Mouse (Mus musculus) right cerebral cortex, adult 2 months (tissue): ENCODE results near the gene Sos1.
A peak's percentile ranks its signal among the peaks of the same experiment; 100 is the strongest.

Source experiments
- DNase-seq, 2 experiments: peaks; one replicate each; pipeline ENCODE4 v3.0.0; 2021 to 2022; ENCODE audit warnings: low spot score in 2 of 2

The Sos1 gene

DNA sequence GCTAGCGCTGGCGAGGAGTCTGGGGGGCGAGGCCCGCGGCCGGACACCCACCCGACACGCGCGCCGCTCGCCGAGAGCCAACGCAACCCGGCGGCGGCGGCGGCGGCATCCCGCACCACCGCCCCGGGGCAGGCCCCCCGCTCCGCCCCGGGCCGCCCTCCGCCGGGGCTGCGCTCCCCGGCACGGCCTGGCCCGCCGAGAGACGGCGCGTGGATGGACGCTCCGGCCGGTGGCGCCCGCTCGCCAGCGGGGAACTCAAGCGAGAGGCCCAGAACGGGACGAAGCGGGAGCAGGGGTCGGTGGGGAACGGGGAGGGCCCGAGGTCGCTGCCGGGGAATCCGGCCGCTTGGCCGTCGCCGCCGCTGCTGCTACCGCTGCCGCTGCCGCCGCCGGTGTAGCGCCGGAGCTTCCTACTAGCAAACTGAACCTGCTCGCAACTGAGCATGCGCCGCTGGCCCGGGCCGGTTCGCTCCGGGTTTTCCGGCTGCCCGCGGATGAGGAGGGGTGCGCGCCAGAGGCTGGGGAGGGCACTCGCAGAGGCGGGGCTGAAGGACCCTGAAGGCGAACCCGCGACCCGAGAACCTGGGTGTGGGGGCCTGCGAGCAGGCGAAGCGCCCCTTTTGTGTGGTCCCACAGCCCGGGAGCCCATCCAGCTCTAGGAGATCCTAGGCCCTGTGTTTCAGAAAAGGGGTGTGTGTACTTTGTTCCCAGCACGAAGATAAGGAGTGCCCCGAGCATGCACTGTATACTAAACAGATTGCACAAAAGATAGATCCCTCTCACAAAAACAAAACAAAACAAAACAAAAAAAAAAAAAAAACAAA lies at the start of gene Sos1:
Gene Sos1 (minus strand): TSS at position 423 of the 824 bp plus-strand sequence.
- peak; percentile 96 to 97 for DNase-seq

DNA sequence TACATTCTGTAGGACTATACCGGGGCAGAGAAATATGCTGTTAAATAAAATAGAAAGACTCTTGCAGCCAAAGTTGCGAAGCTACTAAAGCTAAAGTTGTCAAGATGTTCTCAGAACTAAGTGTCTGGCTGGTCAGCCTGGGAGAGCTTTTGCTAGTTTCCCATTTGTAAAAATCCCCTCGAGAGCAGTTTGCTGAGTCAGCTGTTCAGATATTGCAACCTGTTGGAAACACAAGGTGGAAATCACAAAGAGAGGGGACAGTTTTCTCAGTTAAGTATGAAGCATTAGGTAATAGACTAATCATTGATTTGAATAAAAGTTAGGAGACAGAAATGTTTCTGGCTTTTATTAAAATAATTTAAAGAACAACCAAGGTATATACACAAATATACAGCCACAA lies 43.0 kb upstream of the Sos1 start:
- no peak for DNase-seq

DNA sequence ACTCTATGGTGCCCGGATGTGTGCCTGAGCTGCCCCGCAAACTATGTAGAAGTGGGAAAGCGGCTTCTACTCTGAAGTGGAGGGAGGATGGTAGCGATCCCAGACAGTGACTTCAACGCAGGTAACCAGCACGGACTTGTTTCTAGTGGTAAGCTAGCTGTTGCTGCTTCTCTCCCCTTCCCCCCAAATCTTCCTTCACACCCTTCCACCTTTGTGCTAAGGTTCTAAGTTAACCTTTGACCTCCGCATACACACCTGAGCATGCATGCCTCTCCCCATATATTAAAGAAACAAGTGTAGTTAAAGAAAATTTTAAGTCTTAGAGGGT lies 41.9 kb upstream of the Sos1 start:
- no peak for DNase-seq

DNA sequence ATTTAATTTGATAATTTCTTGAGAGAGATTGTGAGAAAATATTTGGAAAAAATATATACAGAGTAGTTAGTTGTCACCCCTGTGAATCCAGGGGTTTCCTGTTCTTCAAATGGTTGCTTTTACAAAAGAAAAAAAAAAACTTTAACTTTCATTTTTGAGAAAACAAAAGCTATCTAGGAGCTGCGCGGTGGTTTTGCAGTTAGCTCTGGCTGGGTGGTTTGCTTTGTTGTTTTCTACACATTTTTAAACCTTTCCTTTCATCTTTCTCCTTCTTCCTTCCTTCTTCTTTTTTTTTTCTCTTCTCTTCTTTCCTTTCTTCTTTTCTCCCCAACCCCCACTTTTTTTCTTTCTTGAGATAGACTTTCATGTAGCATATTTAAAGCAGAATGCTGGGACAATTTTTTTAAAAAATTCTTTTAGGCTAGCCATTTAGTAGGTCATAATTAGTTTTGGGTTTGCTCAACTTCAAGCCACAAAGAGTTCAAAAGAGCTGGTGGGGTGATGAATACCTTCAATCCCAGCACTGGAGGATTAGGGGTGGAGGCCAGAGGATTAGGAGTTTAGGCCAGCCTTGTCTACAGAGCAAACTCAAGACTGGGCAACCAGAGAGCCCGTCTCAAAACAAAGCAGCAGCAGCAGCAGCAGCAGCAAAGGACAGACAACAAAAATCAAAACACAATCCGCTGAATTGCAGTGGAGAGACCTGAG lies 41.4 kb upstream of the Sos1 start:
- DNase-seq, result no peak

DNA sequence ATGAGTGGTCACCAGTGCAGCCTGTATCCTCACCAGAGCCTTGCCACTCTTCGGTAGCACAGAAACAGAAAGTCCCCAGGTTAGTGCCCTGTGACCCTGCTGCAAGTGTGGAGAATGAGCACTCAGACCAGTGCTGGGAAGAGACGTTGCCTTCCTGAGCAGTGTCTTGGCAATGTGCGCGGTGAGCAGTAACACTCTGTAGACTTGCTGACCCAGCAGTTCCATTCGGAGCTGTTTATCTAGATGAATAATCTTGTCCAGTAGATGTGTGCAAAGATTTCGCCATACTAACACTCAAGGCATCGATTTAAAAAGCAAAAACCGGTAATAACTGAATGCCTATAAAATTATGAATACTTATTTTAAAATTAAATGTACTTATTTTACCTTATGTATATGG lies 40.3 kb upstream of the Sos1 start:
- no peak for DNase-seq

DNA sequence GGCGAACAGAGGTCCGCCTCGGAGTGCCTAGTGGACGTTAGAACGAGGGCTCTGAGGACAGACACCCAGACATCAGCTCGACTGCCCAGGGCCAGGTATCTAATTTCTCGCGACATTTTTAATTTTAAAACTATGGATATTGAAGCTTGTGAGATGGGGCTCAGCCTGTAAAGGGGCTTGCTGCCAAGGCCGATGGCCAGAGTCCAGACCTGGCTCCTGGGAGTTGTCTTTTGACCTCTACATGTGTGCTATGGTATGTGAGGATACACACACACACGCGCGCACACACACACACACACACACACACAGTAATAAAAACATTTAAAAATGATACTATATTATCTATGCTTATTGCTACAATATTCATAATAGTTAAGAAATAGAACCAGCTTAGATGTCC lies 38.6 kb upstream of the Sos1 start:
- no peak for DNase-seq

DNA sequence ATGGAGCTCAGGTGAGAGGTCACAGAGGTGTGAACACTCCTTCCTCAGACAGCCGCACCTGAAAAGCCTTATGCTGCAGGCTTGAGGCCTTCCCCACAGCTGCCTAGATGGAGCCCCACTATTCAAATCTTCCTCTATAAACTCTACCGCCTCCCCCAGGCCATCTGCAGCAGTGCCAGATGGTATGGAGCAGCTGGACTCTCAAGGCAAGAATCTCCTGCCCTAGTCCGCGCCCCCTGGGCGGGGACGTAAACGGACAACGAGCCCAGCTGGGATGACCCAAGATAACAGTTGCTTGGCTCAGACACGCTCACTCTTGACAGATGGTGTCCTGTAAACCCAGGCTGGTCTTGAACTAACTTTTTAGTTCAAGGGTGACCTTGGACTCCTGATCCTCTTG lies 37.0 kb upstream of the Sos1 start:
- DNase-seq, result no peak

DNA sequence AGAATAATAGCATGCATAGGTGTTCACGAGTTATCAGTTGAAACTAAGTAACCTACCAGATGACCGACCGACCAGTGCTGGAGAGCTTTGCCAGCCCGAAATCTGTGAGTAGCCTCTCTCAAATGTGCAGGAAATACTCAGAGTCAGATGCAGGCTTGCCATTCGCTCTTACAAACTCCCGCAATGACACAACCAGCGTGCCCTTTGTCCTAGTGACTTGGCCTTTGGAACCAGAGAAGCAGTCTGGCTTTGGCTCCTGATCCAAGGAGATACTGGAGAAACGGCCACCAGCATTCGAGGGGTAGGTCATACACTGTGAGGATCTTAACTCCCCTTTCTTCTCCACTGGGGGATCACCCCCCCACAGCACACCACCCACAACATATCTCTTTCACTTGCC lies 35.7 kb upstream of the Sos1 start:
- DNase-seq, result no peak

DNA sequence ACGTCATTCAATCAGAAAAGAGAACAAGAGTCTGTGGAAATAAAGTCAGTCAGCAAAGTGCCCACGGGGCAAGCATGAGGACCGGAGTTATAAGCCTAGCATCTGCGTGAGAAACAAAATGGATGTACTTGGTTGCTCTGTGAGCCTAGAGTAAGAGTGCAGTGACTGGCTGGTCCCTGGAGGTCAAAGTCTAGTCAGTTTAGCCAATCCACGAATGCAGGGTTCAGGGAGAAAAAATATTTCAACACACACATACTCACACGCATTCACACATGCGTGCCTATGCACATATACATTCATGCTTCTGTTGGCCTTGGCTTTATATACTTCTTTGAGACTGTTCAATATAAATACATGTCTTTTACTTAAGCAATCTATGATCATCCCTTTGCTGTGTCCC lies 35.3 kb upstream of the Sos1 start:
- DNase-seq, result no peak

DNA sequence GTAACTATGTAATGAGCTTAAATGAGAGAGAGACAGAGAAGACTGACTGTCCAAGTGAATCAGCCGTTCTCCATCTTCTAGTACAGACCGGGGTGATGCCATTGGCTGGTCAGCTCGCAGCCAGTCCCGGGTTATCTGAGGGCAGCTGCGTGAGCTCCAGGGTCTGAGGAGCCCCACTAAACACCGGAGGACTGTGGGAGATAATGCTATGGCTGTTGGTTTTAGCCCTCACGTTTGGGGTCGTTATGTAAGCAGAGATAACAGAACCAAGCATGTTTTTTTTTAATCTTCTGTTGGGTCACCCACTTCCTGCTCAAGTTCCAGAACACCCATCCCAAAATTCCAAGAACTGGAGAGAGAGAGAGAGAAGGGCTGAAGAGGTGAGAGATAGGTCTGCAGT lies 33.5 kb upstream of the Sos1 start:
- DNase-seq, result no peak

DNA sequence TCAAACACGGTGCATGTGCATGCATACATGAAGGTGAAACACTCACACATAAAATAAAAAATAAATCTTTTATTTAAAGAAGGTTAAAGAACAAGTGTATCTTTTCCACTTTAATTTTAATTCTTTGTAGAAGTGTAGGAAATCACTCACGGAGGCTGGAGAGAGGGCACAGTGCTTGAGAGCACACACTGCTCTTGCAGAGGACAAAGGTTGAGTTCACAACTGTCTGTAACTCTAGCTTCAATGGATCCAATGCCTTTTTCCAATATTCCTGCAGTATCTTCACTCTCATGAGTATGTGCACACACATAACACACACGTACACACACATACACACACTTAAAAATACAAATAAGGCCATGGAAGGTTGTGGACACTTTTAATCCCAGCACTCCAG lies 30.2 kb upstream of the Sos1 start:
- no peak for DNase-seq

DNA sequence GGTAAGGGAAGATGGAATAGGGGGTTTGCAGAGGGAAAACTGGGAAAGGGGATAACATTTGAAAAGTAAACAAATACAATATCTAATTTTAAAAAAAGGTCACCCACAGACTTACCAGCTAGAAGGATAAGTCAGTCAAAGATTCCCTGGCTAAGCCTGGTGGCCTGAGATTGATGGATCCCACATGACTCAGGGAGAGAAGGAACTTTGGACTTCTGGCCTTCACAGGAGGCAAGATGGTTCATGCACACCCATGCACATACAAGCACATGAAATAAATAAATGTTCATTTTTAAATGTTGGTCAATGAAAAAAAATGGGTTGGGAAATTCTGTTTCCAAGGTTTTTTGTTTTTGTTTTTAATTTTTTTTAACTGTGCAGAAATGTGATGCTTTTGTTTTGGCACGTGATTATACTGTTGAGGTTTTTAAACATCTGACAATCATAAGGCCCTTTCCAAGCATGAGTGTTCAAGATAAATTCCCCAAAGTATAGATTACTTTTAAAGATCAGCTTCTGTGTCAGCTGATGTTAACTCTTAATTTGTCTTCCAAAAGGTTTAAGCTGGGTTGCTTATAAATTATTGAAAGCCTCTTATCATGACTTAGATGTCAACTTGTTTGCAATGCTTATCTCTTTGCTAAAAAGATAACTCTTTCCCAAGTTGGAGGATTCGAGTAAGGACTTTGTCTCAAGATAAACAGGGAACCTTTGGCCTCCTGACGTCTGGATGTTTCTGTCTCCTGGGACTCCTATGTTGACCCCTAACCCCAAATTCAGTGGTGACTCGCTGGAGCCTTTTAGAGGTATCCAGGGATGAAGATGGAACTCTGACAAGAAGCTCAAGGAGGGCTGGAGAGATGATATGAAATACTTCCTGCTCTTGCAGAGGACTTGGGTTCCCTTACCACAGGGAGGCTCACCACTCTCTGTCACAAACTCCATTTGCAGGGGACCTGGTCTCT lies 29.5 kb upstream of the Sos1 start:
- no peak for DNase-seq

DNA sequence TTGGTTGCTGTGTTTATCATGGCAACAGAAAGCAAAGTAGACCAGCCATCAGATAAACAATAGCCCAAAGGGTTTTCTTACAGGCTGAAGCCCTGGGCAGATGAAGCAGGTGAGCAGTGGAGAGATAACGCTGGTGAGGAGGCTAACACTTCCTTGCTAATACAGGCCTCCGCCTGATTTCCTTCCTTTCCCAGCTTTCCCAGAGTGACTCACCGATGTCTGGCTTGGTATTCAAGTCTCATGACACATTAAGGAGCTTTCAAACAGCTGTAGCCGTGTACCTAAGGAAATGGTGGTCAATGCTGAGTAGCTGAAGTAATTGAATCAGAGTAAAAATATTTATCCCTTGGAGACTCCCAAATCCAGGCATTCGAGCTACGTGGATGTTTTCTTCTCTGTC lies 25.5 kb upstream of the Sos1 start:
- DNase-seq, result no peak

DNA sequence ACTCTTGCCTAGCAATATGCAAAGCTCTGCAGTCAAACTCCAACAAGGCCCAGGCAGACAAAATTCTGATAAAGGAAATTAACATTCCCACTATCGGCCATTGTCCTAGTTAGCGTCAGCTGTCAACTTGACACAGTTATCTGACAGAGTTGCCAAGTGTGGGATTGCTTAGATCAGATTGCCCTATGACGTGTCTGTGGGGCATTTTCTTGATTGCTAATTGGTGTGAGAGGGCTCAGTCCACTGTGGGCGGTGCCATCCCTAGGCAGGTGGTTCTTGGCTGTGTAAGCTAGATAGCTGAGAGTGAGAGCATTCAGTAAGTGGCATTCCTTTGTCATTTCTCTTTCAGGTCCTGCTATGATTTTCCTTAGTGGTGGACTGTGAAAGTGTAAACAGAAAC lies 25.1 kb upstream of the Sos1 start:
- DNase-seq, result no peak

DNA sequence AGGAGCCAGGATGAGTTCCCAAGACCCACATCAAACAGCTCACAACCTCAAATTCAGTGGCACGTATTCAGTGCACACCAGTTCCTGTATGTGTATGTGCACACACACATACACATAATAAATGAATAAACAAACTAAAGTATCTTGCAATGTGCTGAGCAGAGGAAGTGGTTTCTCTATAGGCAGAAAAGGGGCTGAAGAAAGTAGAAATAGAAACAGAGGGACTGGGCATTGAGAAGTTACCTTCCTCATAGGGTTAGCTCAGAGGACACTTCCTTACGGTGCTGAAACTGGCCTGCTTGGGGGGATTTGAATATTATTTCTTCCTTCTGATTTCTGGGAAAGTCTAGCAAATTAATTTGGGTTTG lies 21.5 kb upstream of the Sos1 start:
- DNase-seq, result no peak

DNA sequence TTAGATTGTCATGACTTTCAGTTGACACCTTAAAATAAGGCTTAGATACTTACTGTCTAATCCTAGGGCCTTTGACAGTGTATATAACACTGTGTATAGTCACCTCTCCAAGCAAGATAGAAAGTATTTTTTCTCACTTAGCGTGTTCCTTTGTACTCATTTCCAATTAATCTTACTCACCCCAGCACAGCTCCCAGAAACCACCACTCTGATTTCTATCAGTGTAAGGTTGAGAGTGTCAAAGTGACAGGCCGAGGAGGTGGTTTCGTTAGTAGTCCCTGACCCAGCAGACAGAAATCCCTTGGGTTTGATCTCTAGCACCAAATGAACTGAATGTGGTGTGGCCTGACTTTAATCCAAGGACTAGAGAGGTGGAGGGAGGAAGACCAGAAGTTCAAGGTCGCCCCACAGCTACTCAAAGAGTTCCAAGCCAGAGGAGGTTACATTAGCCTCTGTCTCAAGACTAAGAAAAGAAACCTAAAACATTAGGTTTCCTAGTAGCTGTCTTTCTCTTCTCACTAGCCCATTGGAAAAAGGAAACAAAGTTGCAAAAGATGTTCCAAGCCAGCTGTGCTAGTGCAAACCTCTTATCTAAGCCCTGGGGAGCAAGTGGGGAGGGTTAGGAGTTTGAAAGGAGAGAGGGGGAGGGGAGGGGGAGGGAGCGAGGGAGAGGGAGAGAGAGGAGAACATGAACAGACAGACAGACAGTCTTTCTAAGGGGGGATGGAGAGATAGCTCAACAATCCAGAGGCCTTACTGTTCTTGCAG lies 21.0 kb upstream of the Sos1 start:
- DNase-seq, result no peak

DNA sequence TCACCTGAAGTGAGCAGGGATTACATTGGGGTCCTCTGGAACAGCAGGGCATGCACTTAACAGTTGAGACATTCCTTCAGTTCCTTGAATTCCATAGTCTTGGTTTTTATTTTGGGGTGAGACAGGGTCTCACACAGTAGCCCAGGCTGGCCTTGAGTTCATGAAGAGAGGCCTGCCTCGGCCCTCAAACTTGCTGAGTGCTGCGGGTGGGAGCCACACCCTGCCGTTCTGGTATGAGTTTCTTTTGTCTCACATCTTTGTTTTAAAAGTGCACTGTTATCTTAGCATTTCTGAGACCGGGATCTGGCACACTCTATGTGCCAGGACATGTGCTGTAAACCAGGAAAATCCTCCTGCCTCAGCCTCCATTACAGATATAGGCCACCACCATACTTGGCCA lies 19.8 kb upstream of the Sos1 start:
- DNase-seq, result no peak

DNA sequence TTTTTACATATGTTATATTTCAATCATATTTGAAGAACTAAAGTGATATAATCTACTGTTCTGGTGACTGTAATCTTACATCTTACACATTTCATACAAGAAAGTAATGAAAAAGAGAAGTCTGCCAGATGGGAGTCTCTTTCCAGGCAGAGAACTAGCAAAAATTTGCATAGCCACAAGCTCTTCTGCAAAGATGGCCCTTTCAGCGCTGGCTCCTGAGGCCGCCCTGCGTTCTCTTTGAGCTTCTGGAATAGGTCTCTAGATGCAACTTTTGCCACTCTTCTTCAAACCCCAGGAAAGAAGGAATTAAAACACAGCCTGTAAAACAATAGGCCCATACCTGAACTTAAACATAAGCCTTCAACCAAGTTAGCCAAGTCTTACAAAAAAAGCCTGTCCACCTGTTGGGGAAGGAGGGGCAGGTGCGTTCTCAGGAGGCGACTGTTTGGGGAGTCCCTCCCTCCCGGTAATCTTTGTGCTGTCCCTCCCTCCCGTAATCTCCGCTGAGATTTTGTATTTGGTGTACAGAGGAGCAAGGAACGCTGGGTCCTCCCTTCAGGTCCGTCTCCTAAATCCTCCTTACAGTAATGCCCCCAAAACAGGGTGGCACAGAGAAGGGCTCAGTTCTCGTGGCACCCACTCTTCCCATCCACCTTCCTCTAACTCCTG lies 18.5 kb upstream of the Sos1 start:
- no peak for DNase-seq

DNA sequence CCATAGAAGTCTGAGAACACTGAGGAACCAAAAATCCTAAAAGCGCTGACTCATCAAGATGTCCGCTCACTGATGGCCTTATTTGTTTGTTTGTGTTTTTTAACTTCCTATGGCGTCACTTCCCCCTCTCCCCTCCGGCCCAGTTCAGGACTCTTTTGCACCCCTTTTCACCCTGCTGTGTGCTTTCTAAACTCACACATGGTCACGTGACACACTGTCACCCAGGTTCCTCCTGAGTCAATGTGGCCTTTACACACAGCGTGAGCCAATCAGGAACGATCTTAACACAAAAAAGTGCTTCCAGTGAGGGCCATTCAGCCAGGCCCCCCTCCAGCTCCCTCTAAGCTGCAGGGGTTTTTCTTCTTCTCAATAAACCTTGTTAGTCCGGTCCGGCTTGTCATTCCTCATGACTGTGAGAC lies 16.9 kb upstream of the Sos1 start:
- no peak for DNase-seq

DNA sequence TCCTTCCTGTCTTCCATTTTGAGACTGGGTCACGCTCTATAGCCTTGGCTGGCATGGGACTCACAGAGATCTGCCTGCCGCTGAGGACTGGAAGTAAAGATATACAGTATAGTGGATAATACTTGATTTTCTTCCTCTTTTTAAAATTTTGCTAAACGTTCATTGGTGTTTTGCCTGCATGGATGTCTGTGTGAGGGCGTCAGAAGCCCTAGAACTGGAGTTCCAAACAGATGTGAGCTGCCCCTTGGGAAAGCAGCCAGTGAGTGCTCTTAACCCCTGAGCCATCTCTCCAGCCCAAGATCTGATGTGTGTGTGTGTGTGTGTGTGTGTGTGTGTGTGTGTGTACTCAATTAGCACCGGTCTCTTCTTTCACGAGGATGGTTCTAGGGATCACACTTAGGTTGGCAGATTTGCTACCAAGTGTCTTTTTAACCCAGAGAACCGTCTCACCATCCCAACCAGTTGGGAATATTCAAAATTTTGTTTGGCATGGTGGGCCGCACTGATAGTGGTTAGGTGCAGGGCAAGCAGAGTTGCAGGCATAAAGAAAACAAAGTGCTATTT lies 16.4 kb upstream of the Sos1 start:
- DNase-seq, result no peak

DNA sequence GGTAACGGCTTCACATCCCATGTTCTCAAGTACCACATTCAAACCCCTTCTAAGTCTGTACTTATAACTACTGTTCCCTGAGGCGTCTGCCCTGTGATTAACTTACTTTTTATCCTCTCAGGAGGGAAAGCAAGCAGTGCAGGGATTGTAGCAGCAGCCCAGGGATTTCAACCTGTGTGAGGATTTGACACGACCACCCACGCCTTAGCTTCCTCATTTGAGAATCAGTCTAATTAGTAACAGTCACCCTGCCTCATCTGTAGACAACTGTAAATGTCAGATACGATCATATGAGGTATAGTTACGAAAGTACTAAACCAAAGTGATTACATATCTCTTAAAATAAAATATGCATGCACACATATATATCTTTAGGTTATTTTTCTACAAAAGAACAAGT lies 15.9 kb upstream of the Sos1 start:
- DNase-seq, result no peak
